Mouse (Mus musculus): ENCODE results near the gene Vmn2r112.
"Not testable (repeated sequence)": the region's sequence is repeated elsewhere in the genome, so short reads cannot be mapped to it uniquely, and the experiment has no call there.

Vmn2r112 gene

DNA sequence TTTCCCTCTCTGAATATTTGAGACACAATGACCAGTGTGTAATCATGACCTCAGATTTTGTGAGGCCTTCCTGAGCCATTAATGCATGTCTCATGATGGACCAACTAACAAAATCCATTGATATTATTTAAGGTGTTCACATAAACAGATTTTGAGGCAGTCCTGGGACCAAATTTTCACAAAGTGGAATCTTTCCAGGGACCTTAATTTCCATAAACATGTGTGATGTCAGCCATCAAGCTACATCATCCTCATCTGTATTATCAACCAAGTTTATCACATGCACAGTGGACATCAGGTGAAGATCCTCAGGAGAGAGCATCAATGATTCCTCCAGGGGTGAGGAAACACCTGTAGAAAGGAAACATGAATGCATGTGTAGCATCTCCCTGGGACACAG is at the start of gene Vmn2r112:
Vmn2r112 (plus strand) TSS at position 301 of the 400 bp plus-strand sequence.
- not testable (repeated sequence) for DNase-seq

DNA sequence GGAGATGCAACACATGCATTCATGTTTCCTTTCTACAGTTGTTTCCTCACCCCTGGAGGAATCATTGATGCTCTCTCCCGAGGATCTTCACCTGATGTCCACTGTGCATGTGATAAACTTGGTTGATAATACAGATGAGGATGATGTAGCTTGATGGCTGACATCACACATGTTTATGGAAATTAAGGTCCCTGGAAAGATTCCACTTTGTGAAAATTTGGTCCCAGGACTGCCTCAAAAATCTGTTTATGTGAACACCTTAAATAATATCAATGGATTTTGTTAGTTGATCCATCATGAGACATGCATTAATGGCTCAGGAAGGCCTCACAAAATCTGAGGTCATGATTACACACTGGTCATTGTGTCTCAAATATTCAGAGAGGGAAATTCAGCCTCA is 27.4 kb upstream of the Vmn2r112 start, which contains the start of gene Vmn2r111:
Vmn2r111 (minus strand) TSS at position 101 of the 400 bp plus-strand sequence.
- not testable (repeated sequence) for DNase-seq

GRCm38 (mm10) chr17:22630646-22631045 is 29.9 kb downstream of the Vmn2r112 start:
- DNase-seq: no peak
